Mouse (Mus musculus) CH12.LX (cell line): ENCODE measurements at regions not wholly inside any gene's neighbourhood (a gene's known extent, or its start where the extent isn't known, plus 50 kb on each side); places are given as distances from the start of the nearest gene placed in this dataset.

Source experiments
- CHD1 ChIP-seq: IDR thresholded peaks from 2 replicates; pipeline ENCODE4 v1.6.1; 2012; ENCODE audit warnings: low read depth, low read length, improper control_type of control experiment, inconsistent platforms
- CTCF ChIP-seq, 2 experiments: IDR thresholded peaks in 1 of 2; conservative IDR thresholded peaks in 1 of 2; 2 replicates each; pipeline ENCODE4 v1.5.1; 2011 to 2012; ENCODE audit warnings: low read depth in 2 of 2, low read length in 2 of 2, improper control_type of control experiment in 1 of 2, inconsistent platforms in 1 of 2, mild to moderate bottlenecking in 1 of 2, moderate library complexity in 1 of 2
- POLR2A ChIP-seq: IDR thresholded peaks from 2 replicates; pipeline ENCODE4 v1.6.1; 2011; ENCODE audit warnings: low read depth, mild to moderate bottlenecking, improper control_type of control experiment, low read length
- USF1 ChIP-seq: IDR thresholded peaks from 2 replicates; pipeline ENCODE4 v1.6.1; 2014; ENCODE audit warnings: low read depth, mild to moderate bottlenecking, inconsistent platforms, low read length, improper control_type of control experiment

- TF ChIP-seq CTCF (conservative IDR thresholded peaks at IDR 0.05 in 1 of 2, IDR thresholded peaks at IDR 0.05 in 1 of 2; ENCODE audit: low read depth in 2 of 2, low read length in 2 of 2) (no peak), USF1 (no peak), CHD1 (no peak), POLR2A (no peak)
Observed at GRCm38 (mm10) chr6:22443170-22443569, 87.1 kb upstream of the Fam3c start.
